Mouse (Mus musculus) liver, embryonic 14.5 days (tissue): ENCODE results near the gene Katnb1.

Source experiments
- CTCF ChIP-seq: IDR thresholded peaks from 2 replicates; pipeline ENCODE4 v1.5.1; 2016; ENCODE audit warnings: antibody characterized with exemption, low read depth, control low read depth
- EP300 ChIP-seq: IDR thresholded peaks from 2 replicates; pipeline ENCODE4 v1.6.1; 2016; ENCODE audit warnings: antibody characterized with exemption, low read depth

DNA sequence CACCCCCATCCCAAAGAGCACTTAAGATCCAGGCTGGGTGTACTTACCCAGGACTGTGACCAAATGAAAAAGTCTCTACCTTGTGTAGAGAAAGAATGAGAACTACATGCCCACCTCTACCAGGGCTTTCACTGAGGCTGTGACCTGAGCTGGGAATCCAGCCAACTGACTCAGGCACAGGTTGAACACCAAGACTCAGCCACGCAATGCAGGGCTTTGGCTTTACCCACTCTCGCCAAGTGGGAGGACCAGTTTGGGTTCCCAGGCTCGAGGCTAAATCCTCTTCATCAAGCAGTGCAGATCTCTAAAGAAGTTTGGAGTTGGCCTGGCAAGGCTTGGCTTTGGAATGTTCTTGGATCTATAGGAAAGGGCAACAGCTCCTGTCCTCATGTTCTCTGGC, 5.5 kb upstream of the Katnb1 start:
- TF ChIP-seq CTCF (no peak), EP300 (no peak)
